ENCODE assay signal across 8 mouse cellular contexts in genomic region chr6:83101688-83102556, GRCm38 (mm10). TPM values are rescaled to one million over a fixed set of nuclear protein-coding genes. Genes with fewer than 3 reads are reported as not detected.
A peak's percentile ranks its signal among the peaks of the same experiment; 100 is the strongest.
DNase-seq lines count a peak whose midpoint lies in the region; ATAC-seq lines count a peak whose summit lies in the region.

No protein-coding gene starts in this region.

- H3K27ac ChIP-seq in forebrain, embryonic 15.5 days (replicated peaks): peak overlapping the region; percentile 82
- H3K27ac ChIP-seq in hindbrain, embryonic 14.5 days: peak overlapping the region; percentile 63
- peak overlapping the region; percentile 2 for H3K27ac ChIP-seq in limb, embryonic 11.5 days (replicated peaks; ENCODE audit: low read depth, low read length)
- peak overlapping the region; percentile 58 for H3K27ac ChIP-seq in midbrain, embryonic 11.5 days (ENCODE audit: low read depth, low read length)

- under 1% methylated on average over 74 of the region's 74 CpGs for WGBS in forebrain, embryonic 15.5 days
- under 1% methylated on average over 73 of the region's 74 CpGs for WGBS in hindbrain, embryonic 14.5 days
- WGBS in limb, embryonic 11.5 days: under 1% methylated on average over 73 of the region's 74 CpGs
- WGBS in midbrain, embryonic 11.5 days: under 1% methylated on average over 74 of the region's 74 CpGs

- peaks cover 3% of the 10 kb centered on the region; the same call in 1 of the 2 replicates for H3K27me3 ChIP-seq in forebrain, embryonic 15.5 days
- H3K27me3 ChIP-seq in hindbrain, embryonic 14.5 days (ENCODE audit: control insufficient read depth, insufficient read depth, low read length): no peaks in the 10 kb centered on the region
- H3K27me3 ChIP-seq in limb, embryonic 11.5 days (ENCODE audit: control insufficient read depth, insufficient read depth, low read length): 0 out of 2 replicates have a peak, but pooled peaks cover 3% of the 10 kb centered on the region
- peaks cover 9% of the 10 kb centered on the region; the same call in 1 of the 2 replicates for H3K27me3 ChIP-seq in midbrain, embryonic 11.5 days (ENCODE audit: control insufficient read depth, insufficient read depth, low read length)

- peaks cover 26% of the 10 kb centered on the region for H3K4me1 ChIP-seq in forebrain, embryonic 15.5 days
- peaks cover 12% of the 10 kb centered on the region for H3K4me1 ChIP-seq in hindbrain, embryonic 14.5 days (replicated peaks; ENCODE audit: control insufficient read depth, insufficient read depth, low read length)
- H3K4me1 ChIP-seq in limb, embryonic 11.5 days (ENCODE audit: control insufficient read depth, insufficient read depth, low read length): peaks cover 14% of the 10 kb centered on the region
- peaks cover 13% of the 10 kb centered on the region for H3K4me1 ChIP-seq in midbrain, embryonic 11.5 days (ENCODE audit: control insufficient read depth, insufficient read depth, low read length)

- ATAC-seq in forebrain, embryonic 15.5 days (replicated peaks): peak; percentile 76
- peak; percentile 79 for ATAC-seq in hindbrain, embryonic 14.5 days (ENCODE audit: low FRiP score)
- peak; percentile 70 for ATAC-seq in limb, embryonic 11.5 days (ENCODE audit: insufficient number of reproducible peaks, low FRiP score, low TSS enrichment, low read depth)
- peak; percentile 80 for ATAC-seq in midbrain, embryonic 11.5 days (ENCODE audit: low FRiP score)

- H3K36me3 ChIP-seq in forebrain, embryonic 15.5 days: no peaks in the 10 kb centered on the region
- H3K36me3 ChIP-seq in hindbrain, embryonic 14.5 days (replicated peaks; ENCODE audit: control insufficient read depth, insufficient read depth): peaks cover 7% of the 10 kb centered on the region
- no peaks in the 10 kb centered on the region for H3K36me3 ChIP-seq in limb, embryonic 11.5 days (ENCODE audit: control insufficient read depth, insufficient read depth, low read length)
- H3K36me3 ChIP-seq in midbrain, embryonic 11.5 days (ENCODE audit: control insufficient read depth, insufficient read depth, low read length): no peaks in the 10 kb centered on the region

- no peaks in the 10 kb centered on the region for H3K9me3 ChIP-seq in forebrain, embryonic 15.5 days
- H3K9me3 ChIP-seq in hindbrain, embryonic 14.5 days (ENCODE audit: control insufficient read depth, low read length): no peaks in the 10 kb centered on the region
- no peaks in the 10 kb centered on the region for H3K9me3 ChIP-seq in limb, embryonic 11.5 days (ENCODE audit: control insufficient read depth, low read length)
- no peaks in the 10 kb centered on the region for H3K9me3 ChIP-seq in midbrain, embryonic 11.5 days (ENCODE audit: control insufficient read depth, low read length)

- H3K4me2 ChIP-seq in forebrain, embryonic 15.5 days (replicated peaks): peak overlapping the region; percentile 100
- H3K4me2 ChIP-seq in hindbrain, embryonic 14.5 days (replicated peaks): peak overlapping the region; percentile 95
- H3K4me2 ChIP-seq in limb, embryonic 11.5 days (ENCODE audit: low read depth, severe bottlenecking): peak overlapping the region; percentile 100
- peak overlapping the region; percentile 99 for H3K4me2 ChIP-seq in midbrain, embryonic 11.5 days

- peak; percentile 42 to 65 for DNase-seq in frontal cortex, postnatal 10 days (ENCODE audit: low spot score in 2 of 2)
- DNase-seq in frontal cortex, postnatal 36 days (ENCODE audit: low spot score in 2 of 2): no peak
- peak; percentile 63 for DNase-seq in cerebellum, adult 11-12 months
- DNase-seq in hindbrain, embryonic 14.5 days (ENCODE audit: low spot score): peak; percentile 58
- DNase-seq in limb, embryonic 11.5 days (ENCODE audit: low spot score): peak; percentile 77
- peak; percentile 98 for DNase-seq in midbrain, embryonic 11.5 days (ENCODE audit: low spot score, missing footprints)
- DNase-seq in spleen, adult 18-20 months: peak; percentile 61 to 74

- H3K9ac ChIP-seq in forebrain, embryonic 15.5 days (replicated peaks): peak overlapping the region; percentile 84
- peak overlapping the region; percentile 75 for H3K9ac ChIP-seq in hindbrain, embryonic 14.5 days
- peak overlapping the region; percentile 75 for H3K9ac ChIP-seq in limb, embryonic 11.5 days (ENCODE audit: low read length)
- peak overlapping the region; percentile 75 for H3K9ac ChIP-seq in midbrain, embryonic 11.5 days (ENCODE audit: low read length)

- peak overlapping the region; percentile 84 for H3K4me3 ChIP-seq in forebrain, embryonic 15.5 days
- H3K4me3 ChIP-seq in hindbrain, embryonic 14.5 days (replicated peaks; ENCODE audit: low read length): peak overlapping the region; percentile 53
- H3K4me3 ChIP-seq in limb, embryonic 11.5 days (ENCODE audit: low read depth, low read length): peak overlapping the region; percentile 75
- H3K4me3 ChIP-seq in midbrain, embryonic 11.5 days (ENCODE audit: low read depth, low read length): peak overlapping the region; percentile 72

RNA-seq across cellular contexts. Expression of gene Gm42688, which starts 0.5 kb away (rescaled TPM):
- 4.0 and 4.3 TPM in 2 replicates for polyA plus RNA-seq in forebrain, embryonic 15.5 days (2015; fragmentation: Nextera tagmentation; extraction: Ambion mirVana)
- polyA plus RNA-seq in hindbrain, embryonic 14.5 days (2014; fragmentation: Nextera tagmentation; extraction: Ambion mirVana): 4.9 and 5.3 TPM in 2 replicates
- polyA plus RNA-seq in limb, embryonic 11.5 days (2014; fragmentation: Nextera tagmentation; extraction: Ambion mirVana): 2.3 and 2.4 TPM in 2 replicates
- 1.2 and 2.3 TPM in 2 replicates for polyA plus RNA-seq in midbrain, embryonic 11.5 days (2014; fragmentation: Nextera tagmentation; extraction: Ambion mirVana)

RNA-seq across cellular contexts. Expression of gene Ccdc142, which starts 0.5 kb away (rescaled TPM):
- 3.8 and 4.3 TPM in 2 replicates for polyA plus RNA-seq in forebrain, embryonic 15.5 days (2015; fragmentation: Nextera tagmentation; extraction: Ambion mirVana)
- polyA plus RNA-seq in hindbrain, embryonic 14.5 days (2014; fragmentation: Nextera tagmentation; extraction: Ambion mirVana): 3.5 and 4.2 TPM in 2 replicates
- polyA plus RNA-seq in limb, embryonic 11.5 days (2014; fragmentation: Nextera tagmentation; extraction: Ambion mirVana): 1.9 and 2.0 TPM in 2 replicates
- polyA plus RNA-seq in midbrain, embryonic 11.5 days (2014; fragmentation: Nextera tagmentation; extraction: Ambion mirVana): 0.83 and 1.00 TPM in 2 replicates

RNA-seq across cellular contexts. Expression of gene Mrpl53, which starts 6.9 kb away (rescaled TPM):
- 121 and 126 TPM in 2 replicates for polyA plus RNA-seq in forebrain, embryonic 15.5 days (2015; fragmentation: Nextera tagmentation; extraction: Ambion mirVana)
- polyA plus RNA-seq in hindbrain, embryonic 14.5 days (2014; fragmentation: Nextera tagmentation; extraction: Ambion mirVana): 110 and 129 TPM in 2 replicates
- polyA plus RNA-seq in limb, embryonic 11.5 days (2014; fragmentation: Nextera tagmentation; extraction: Ambion mirVana): 140 and 141 TPM in 2 replicates
- polyA plus RNA-seq in midbrain, embryonic 11.5 days (2014; fragmentation: Nextera tagmentation; extraction: Ambion mirVana): 120 and 130 TPM in 2 replicates

RNA-seq across cellular contexts. Expression of gene Mogs, which starts 13.4 kb away (rescaled TPM):
- polyA plus RNA-seq in forebrain, embryonic 15.5 days (2015; fragmentation: Nextera tagmentation; extraction: Ambion mirVana): 24.2 and 26.7 TPM in 2 replicates
- 23.9 and 24.0 TPM in 2 replicates for polyA plus RNA-seq in hindbrain, embryonic 14.5 days (2014; fragmentation: Nextera tagmentation; extraction: Ambion mirVana)
- polyA plus RNA-seq in limb, embryonic 11.5 days (2014; fragmentation: Nextera tagmentation; extraction: Ambion mirVana): 34.7 and 42.1 TPM in 2 replicates
- polyA plus RNA-seq in midbrain, embryonic 11.5 days (2014; fragmentation: Nextera tagmentation; extraction: Ambion mirVana): 21.6 and 23.4 TPM in 2 replicates

RNA-seq across cellular contexts. Expression of gene Lbx2, which starts 15.8 kb away (rescaled TPM):
- not detected in 2 replicates for polyA plus RNA-seq in forebrain, embryonic 15.5 days (2015; fragmentation: Nextera tagmentation; extraction: Ambion mirVana)
- not detected in 2 replicates for polyA plus RNA-seq in hindbrain, embryonic 14.5 days (2014; fragmentation: Nextera tagmentation; extraction: Ambion mirVana)
- polyA plus RNA-seq in limb, embryonic 11.5 days (2014; fragmentation: Nextera tagmentation; extraction: Ambion mirVana): 0.81 and 2.0 TPM in 2 replicates
- 0.44 TPM in 1 of 2 replicates, not detected in the other for polyA plus RNA-seq in midbrain, embryonic 11.5 days (2014; fragmentation: Nextera tagmentation; extraction: Ambion mirVana)

Comparison
In these comparisons a context has a peak if more than half of its experiments do, and no peak if none do; other contexts are left out.
1. DNase-seq: peak in frontal cortex, postnatal 10 days (2 of 2), cerebellum, adult 11-12 months (single experiment), hindbrain, embryonic 14.5 days (single experiment), limb, embryonic 11.5 days (single experiment), midbrain, embryonic 11.5 days (single experiment) and spleen, adult 18-20 months (2 of 2); none in frontal cortex, postnatal 36 days (0 of 2).
2. H3K27ac ChIP-seq: peak in every context shown above with its lines; median percentile 82 in forebrain, embryonic 15.5 days; 63 in hindbrain, embryonic 14.5 days; 58 in midbrain, embryonic 11.5 days; 2 in limb, embryonic 11.5 days.
3. Peak in every context shown above with its lines, with median percentiles within 50 percentile points of each other: ATAC-seq, H3K4me2 ChIP-seq, H3K4me3 ChIP-seq and H3K9ac ChIP-seq.